Mouse (Mus musculus) C2C12 (cell line): Measurements from ENCODE around the gene Rhd.

Experiments used
- CTCF ChIP-seq: IDR thresholded peaks from one replicate; pipeline ENCODE4 v1.5.1; 2011; ENCODE audit not compliant: control insufficient read depth, insufficient read depth, insufficient read length
- MAX ChIP-seq: IDR thresholded peaks from one replicate; pipeline ENCODE4 v1.6.1; 2011; ENCODE audit warnings: mild to moderate bottlenecking, control low read depth
- MYOG ChIP-seq: IDR thresholded peaks from one replicate; pipeline ENCODE4 v1.6.1; 2011; ENCODE audit not compliant: control insufficient read depth, insufficient read length; ENCODE audit errors: extremely low read depth

DNA sequence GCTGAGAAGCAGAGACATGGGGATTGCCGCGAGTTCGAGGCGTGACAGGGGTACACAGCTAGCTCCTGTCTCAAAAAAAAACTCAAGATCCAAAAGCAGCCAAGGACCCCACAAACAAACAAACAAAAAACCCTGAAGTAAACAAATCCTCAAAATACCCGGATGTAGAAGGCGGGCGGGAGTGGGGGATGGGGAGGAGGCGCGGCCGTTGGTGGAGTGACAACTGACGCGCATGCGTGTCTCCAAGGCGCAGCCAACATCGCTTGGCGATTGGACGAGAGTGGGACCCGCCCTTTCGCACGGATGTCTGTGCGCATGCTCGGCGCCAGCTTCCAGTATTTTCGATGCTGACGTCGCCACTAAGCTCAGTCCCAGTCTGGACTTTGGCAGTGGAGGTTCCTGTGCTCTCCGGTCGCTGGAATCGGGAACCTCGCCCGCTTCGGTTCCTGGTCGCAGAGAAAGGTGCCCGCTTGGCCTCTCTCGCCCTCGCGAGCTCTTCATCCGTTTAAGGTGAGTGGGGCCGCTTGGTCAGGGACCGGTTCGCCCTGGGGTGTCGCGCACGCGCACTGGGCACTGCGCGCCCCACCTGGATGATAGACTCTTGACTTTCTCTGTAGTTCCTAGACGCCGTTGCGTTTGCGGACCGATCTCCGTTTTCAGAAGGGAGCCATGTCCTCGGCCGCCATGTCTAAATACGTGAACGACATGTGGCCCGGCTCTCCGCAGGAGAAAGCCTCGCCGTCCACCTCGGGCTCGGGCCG lies 59.1 kb downstream of the Rhd start, which contains the start of gene Rsrp1:
- TF ChIP-seq CTCF = no peak
- no peak for TF ChIP-seq MAX
- TF ChIP-seq MYOG = no peak
